Mouse (Mus musculus): ENCODE results near the gene Fkbp14.

Gene Fkbp14

DNA sequence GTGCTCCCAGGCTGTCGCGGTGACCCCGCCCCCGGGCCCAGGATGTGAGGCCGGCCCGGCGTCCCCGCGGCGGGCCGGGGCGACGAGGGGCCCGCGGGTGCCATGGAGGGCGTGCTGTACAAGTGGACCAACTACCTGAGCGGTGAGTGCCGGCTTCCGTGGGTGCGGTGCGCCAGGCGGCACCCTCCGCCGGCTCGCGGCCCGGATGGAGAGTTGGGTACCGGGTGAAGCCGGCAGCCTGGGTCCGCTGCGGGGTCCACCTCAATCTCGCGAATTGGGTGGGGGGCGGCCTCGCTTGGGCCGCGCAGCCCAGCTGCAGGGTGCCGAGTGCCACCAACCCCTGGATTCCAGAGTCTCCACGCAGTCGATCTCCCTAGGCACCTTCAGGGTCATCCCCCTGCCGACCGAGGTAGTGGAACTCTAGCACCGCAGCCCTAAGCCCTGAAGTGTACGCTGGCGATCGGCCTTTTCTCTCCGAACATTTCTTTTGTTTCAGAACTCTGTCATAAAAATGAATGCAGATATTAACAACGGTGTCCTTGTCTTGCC lies 1.7 kb downstream of the Fkbp14 start:
- no peaks in the 10 kb centered on the region for H3K36me3 ChIP-seq (ENCODE audit: control insufficient read depth, insufficient read depth, low read length, poor library complexity, severe bottlenecking)
- DNase-seq (ENCODE audit: low read depth, low spot score): no peak
- H3K27me3 ChIP-seq (ENCODE audit: control insufficient read depth, insufficient read depth, low read length, poor library complexity, severe bottlenecking): no peaks in the 10 kb centered on the region

DNA sequence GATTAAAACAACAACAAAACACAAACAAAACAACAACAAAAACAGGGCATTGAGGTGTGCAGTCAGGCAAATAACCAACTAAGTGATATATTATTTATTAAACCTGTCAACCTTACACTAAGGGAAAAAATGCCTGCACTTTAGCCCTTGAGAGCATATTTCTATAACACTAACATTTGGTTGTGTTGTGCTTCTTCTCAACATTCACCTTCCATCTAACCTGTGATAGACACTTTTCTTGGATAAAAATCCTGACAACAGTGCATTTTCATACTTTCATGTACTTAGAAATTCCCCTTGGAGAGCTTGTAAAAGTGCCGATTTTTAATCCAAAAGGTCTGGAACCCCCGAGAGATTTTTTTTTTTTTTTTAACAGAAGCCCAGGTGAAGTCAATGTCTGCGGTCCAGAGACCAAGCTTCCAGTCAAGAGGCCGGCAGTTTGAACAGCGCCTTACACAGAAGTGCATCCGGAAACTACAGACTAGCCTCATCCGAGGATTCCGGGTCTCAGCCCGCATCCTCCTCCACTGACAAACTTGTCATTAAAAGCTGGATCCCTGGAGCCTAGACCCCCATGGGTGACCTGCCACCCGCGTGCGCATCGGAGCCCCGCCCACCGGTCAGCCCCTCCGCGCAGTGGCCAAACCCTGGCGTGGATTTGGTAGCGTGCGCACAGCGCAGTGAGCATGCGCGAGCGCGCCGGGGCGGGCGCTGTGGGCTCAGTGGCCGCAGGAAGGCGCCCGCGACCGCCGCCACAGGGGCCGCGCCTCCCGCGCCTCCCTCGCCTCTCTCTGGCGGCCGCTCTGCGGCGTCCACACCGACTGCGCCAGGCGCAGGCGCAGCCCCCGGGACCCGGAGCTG lies 2.4 kb downstream of the Fkbp14 start, which contains the start of gene Plekha8:
TSS of gene Plekha8 (plus strand) at position 643 of the 861 bp plus-strand sequence.
- Histone ChIP-seq H3K27me3 (ENCODE audit: control insufficient read depth, insufficient read depth, low read length, poor library complexity, severe bottlenecking) (no peaks in the 10 kb centered on the region), H3K36me3 (ENCODE audit: control insufficient read depth, insufficient read depth, low read length, poor library complexity, severe bottlenecking) (no peaks in the 10 kb centered on the region)
- DNase-seq (ENCODE audit: low read depth, low spot score): peak; percentile 78

DNA sequence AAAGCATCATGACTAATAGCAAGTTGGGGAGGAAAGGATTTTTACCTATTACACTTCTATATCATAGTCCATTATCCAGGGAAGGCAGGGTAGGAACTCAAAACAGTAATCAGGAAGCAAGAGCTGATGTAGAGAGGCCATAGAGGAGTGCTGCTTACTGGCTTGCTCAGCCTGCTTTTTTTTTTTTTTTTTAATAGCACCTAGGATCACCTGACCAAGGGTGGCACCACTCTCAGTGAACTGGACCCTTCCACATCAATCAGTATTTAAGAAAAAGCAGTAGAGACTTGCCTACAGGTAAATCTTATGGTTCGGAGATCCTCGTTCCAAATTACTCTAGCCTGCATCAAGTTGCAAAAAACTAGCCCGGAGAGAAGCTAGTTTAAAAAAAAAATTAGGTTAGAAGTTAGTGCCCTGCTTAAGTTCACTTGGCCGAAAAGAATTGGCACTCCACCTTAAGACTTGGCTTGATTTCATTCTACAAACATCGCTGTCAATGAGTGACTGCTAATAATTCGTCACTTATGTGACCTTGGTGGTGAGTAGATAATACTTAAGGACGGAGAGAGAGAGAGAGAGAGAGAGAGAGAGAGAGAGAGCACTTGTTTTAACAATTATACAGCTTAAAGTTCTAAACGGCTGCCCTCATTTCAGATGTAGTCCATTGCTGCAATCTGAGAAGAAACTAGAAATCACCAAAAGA lies 3.2 kb downstream of the Fkbp14 start:
- no peaks in the 10 kb centered on the region for H3K36me3 ChIP-seq (ENCODE audit: control insufficient read depth, insufficient read depth, low read length, poor library complexity, severe bottlenecking)
- H3K27me3 ChIP-seq (ENCODE audit: control insufficient read depth, insufficient read depth, low read length, poor library complexity, severe bottlenecking): no peaks in the 10 kb centered on the region

DNA sequence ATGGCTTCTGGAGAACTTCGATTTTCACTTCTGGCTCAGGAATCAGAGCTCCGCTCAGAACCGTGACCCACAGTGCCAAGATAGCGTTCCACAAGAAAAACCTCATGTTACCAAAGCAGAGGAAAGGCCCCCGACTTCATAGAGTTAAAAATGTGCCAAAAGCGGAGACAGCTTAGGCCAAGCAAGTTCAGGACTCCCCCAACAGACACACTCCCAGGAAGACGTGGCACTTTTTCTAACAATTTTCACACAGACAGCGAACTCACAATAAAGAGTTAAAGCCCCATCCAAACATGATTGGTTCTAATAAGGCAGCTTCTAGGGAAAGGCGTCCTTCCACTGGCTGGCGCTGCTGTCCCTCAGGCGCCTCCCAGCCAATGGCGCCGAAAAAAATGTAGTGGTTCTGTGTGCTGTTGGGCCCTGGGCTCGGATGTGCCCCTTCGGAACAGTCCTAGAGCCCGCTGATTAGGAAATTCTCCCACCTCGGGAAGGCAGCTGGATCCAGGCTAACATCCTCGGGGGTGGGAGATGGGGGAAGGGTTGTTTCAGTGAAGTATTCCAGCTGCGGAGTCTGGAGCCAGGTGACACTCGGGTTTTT lies 4.1 kb downstream of the Fkbp14 start:
- DNase-seq (ENCODE audit: low read depth, low spot score): peak; percentile 60
- H3K27me3 ChIP-seq (ENCODE audit: control insufficient read depth, insufficient read depth, low read length, poor library complexity, severe bottlenecking): no peaks in the 10 kb centered on the region

More for the DNA sequence above, 3.2 kb downstream of the Fkbp14 start:
- no peak for DNase-seq (ENCODE audit: low read depth, low spot score)

DNA sequence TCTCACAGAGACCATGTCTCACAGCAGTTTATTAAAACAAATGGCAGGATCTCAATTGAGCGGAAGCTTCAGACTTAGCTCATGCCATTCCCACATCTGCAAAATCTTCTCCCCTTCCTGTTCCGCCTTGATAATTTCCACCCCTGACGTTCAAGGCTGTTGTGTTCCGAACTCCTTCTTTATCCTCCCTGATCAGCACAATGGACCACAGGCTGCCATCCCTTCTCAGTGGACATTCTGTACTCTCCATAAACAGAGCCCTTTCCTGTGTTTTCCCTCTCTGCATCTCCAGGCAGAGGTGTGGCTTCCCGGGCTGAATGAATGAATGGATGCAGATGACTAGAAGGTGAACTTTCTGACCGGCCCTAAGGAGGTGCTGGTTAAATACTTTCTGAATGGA lies 5.3 kb downstream of the Fkbp14 start:
- H3K36me3 ChIP-seq (ENCODE audit: control insufficient read depth, insufficient read depth, low read length, poor library complexity, severe bottlenecking): no peaks in the 10 kb centered on the region
- DNase-seq (ENCODE audit: low read depth, low spot score): no peak
- H3K27me3 ChIP-seq (ENCODE audit: control insufficient read depth, insufficient read depth, low read length, poor library complexity, severe bottlenecking): no peaks in the 10 kb centered on the region

More for the DNA sequence above, 4.1 kb downstream of the Fkbp14 start:
- no peaks in the 10 kb centered on the region for H3K36me3 ChIP-seq (ENCODE audit: control insufficient read depth, insufficient read depth, low read length, poor library complexity, severe bottlenecking)

DNA sequence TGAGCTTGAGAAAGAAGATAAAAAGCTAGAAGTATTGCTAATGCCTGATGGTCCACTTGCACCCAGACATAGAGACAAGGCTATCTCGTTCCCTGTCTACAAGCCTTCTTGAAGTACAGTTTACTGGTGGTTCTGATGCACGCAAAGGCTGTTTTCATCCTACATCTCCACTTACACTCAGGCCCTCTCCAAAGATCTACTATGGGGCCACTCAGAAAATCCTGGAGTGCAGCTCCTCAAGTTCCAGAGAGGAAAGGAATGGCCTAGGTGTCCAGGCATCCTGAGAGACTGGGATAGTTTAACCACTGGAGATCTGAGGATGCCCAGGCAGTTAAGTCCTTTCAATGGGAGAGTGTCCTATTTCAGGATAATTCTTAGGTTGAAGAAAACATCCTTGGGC lies 6.4 kb downstream of the Fkbp14 start:
- DNase-seq (ENCODE audit: low read depth, low spot score): no peak
- no peaks in the 10 kb centered on the region for H3K36me3 ChIP-seq (ENCODE audit: control insufficient read depth, insufficient read depth, low read length, poor library complexity, severe bottlenecking)

DNA sequence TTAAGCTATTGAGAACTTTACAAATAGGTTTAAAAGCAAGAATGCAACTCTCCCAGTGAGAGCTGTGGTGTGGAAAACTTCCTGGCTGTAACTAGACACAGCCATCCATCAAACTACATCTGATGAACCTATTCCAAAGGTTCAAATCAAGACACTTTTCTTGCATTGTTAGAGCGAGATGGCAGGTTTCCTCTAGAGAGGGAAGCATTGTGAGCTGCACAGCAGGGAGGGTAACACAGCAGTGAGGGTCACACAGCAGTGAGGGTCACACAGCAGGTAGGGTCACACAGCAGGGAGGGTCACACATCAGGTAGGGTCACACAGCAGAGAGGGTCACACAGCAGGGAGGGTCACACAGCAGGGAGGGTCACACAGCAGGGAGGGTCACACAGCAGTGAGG lies 8.9 kb downstream of the Fkbp14 start:
- H3K36me3 ChIP-seq (ENCODE audit: control insufficient read depth, insufficient read depth, low read length, poor library complexity, severe bottlenecking): no peaks in the 10 kb centered on the region
- no peaks in the 10 kb centered on the region for H3K27me3 ChIP-seq (ENCODE audit: control insufficient read depth, insufficient read depth, low read length, poor library complexity, severe bottlenecking)
- DNase-seq (ENCODE audit: low read depth, low spot score): no peak

More for the DNA sequence above, 6.4 kb downstream of the Fkbp14 start:
- no peaks in the 10 kb centered on the region for H3K27me3 ChIP-seq (ENCODE audit: control insufficient read depth, insufficient read depth, low read length, poor library complexity, severe bottlenecking)

DNA sequence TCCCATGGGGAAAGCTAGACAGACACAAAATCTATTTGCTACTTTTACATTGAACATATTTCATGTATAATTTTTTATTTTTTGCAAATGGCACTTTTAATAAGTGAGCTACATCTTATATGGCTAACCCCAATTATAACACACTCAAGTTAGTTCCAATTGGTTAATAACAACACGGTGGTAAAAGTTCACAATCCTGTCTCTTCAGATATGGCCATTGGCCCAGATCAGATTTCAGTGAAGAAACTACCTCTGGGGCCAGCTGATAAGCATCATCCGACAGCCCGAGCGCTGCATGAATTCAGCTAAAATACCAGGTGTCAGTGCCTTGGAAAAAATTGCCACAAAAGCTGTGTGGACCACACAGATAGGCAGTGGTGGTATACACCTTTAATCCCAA lies 9.4 kb downstream of the Fkbp14 start:
- no peaks in the 10 kb centered on the region for H3K36me3 ChIP-seq (ENCODE audit: control insufficient read depth, insufficient read depth, low read length, poor library complexity, severe bottlenecking)
- no peaks in the 10 kb centered on the region for H3K27me3 ChIP-seq (ENCODE audit: control insufficient read depth, insufficient read depth, low read length, poor library complexity, severe bottlenecking)
- no peak for DNase-seq (ENCODE audit: low read depth, low spot score)

DNA sequence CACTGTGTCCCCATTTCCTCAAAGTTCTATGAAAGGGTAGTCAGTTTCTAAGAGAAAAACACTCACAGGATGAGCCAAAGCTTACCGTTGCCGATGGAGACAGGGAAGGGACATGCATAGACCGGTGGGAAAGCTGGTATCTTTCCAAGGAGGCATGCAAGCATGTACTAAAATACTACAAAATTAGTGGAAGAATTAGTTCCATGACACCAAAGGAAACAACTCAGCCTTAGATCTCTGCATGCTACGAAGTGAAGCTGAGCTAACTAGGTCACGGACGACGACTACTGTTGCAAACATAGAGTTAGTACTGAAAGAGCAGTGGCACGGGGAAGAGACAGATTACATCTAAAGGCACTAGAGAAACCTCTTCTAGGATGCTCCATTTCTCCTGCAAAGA lies 10.2 kb downstream of the Fkbp14 start:
- no peaks in the 10 kb centered on the region for H3K36me3 ChIP-seq (ENCODE audit: control insufficient read depth, insufficient read depth, low read length, poor library complexity, severe bottlenecking)
- no peaks in the 10 kb centered on the region for H3K27me3 ChIP-seq (ENCODE audit: control insufficient read depth, insufficient read depth, low read length, poor library complexity, severe bottlenecking)
- DNase-seq (ENCODE audit: low read depth, low spot score): no peak

DNA sequence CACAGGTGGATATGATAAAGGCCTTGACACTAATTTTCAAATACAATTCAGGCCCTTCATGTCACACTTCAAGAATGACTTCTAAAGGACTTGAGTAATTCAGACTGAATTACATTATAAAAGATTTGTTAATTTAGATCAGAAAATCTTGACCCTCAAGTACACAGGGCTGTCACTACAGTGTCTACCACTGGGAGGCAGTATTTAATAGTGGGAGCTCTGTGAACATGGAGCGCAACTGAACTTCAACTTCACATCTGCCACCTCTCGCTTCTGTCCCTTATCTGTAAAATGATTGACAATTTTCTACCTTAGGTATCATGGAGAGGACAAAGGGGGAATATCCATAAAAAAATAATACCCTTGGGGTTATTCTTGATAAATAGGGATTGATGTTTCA lies 10.9 kb downstream of the Fkbp14 start:
- Histone ChIP-seq H3K36me3 (ENCODE audit: control insufficient read depth, insufficient read depth, low read length, poor library complexity, severe bottlenecking) (no peaks in the 10 kb centered on the region), H3K27me3 (ENCODE audit: control insufficient read depth, insufficient read depth, low read length, poor library complexity, severe bottlenecking) (no peaks in the 10 kb centered on the region)
- peak; percentile 67 for DNase-seq (ENCODE audit: low read depth, low spot score)

DNA sequence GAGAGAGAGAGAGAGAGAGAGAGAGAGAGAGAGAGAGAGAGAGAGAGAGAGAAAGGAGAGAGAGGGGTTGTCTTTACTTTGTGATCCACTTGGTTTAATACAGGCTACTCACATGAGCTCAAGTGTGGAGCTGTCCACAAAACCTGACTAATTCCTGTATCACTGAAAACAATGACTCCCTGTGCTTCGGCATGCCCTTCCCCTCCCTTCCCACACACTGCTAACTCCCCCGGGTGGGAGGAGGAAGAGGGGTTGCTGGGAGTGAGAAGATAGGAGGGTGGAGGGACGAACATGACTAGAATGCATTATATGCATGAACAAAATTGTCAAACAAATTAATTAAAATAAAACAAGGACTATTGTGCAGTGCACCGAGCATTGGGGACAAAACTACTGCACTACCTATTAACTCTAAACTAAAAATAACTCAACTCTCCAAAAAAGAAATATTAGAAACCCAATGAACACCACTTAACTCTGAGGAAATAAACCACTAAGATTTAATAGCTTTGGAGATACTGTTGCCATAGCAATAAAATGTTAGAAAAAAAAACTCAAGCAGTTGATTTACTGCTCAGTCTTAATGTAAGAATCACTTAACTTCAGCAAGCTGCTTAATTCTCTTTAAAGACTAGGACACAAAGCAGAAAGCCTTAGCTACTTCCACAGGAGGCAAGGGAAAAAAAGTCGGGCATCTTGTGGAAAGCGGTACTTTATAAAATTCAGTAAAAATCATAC lies 23.7 kb downstream of the Fkbp14 start:
- DNase-seq (ENCODE audit: low read depth, low spot score): no peak
- H3K27me3 ChIP-seq (ENCODE audit: control insufficient read depth, insufficient read depth, low read length, poor library complexity, severe bottlenecking): no peaks in the 10 kb centered on the region

DNA sequence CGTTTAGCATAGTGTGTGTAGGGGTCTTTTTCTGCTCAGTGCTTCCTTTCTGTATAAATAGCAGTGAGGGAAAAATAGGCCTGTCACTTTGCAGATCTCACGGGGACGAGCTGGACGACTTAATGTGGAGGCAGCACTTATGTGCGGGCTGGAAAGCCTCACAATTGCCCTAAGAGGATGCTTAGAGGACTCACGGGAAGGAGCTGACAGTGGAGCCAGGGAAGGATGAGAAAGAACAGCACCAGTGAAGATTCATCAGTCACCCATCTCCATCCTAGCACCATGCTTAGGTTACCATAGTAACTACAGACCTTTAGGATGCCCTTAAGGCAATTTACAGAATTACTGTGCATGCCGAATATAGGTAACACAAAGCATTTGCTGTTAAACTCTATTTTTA lies 27.3 kb downstream of the Fkbp14 start:
- DNase-seq (ENCODE audit: low read depth, low spot score): no peak
- no peaks in the 10 kb centered on the region for H3K36me3 ChIP-seq (ENCODE audit: control insufficient read depth, insufficient read depth, low read length, poor library complexity, severe bottlenecking)
- H3K27me3 ChIP-seq (ENCODE audit: control insufficient read depth, insufficient read depth, low read length, poor library complexity, severe bottlenecking): no peaks in the 10 kb centered on the region; the same call in 1 of the 2 replicates

More for the DNA sequence above, 23.7 kb downstream of the Fkbp14 start:
- H3K36me3 ChIP-seq (ENCODE audit: control insufficient read depth, insufficient read depth, low read length, poor library complexity, severe bottlenecking): no peaks in the 10 kb centered on the region

DNA sequence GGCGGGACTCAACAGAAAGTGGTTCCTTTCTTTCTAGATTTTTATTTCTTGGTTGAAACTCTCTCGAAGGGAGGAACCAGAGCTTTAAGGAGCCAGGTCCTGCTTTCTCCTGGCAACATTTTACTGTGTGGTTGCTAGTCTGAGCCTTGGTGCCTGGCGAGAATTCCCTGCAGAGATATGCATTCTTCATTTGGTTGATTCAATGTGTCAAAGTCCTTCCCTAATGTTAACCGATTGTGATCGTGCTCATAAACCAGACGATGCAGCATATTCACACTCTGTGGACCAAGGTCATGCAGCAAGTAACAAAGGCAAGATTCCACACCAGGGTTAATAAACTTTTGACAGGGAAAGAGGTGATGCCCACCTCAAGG lies 30.6 kb downstream of the Fkbp14 start:
- DNase-seq (ENCODE audit: low read depth, low spot score): no peak
- H3K27me3 ChIP-seq (ENCODE audit: control insufficient read depth, insufficient read depth, low read length, poor library complexity, severe bottlenecking): no peaks in the 10 kb centered on the region; the same call in 1 of the 2 replicates
- no peaks in the 10 kb centered on the region for H3K36me3 ChIP-seq (ENCODE audit: control insufficient read depth, insufficient read depth, low read length, poor library complexity, severe bottlenecking)

Data from splenic B cell, adult 2 months (primary cell).